In genomic region chr5:24124175-24124574, GRCm38 (mm10) we compare ENCODE assay signal across 12 mouse cellular contexts. TPM values are rescaled to one million over a fixed set of nuclear protein-coding genes. Genes with fewer than 3 reads are reported as not detected.
A peak's percentile ranks its signal among the peaks of the same experiment; 100 is the strongest.
DNase-seq lines count a peak whose midpoint lies in the region; ATAC-seq lines count a peak whose summit lies in the region.
"Had no signal": no experiment of that assay in that cellular context is flagged by ENCODE, and none has a peak within 500 bp of the region (broad histone marks: within the 10 kb centered on the region; RNA-seq: fewer than 3 reads in every experiment).

No protein-coding gene starts in this region.

- H3K4me2 ChIP-seq in heart, embryonic 12.5 days = no peak overlapping the region
- no peak overlapping the region for H3K4me2 ChIP-seq in embryonic facial prominence, embryonic 13.5 days
- H3K4me2 ChIP-seq: kidney, embryonic 15.5 days; liver, embryonic 15.5 days had no signal

- intact Hi-C loops in heart, postnatal 14 days (cut with DNase I) = loop anchor here (1.0 kb wide), 1 partner anchor 23 kb away; no protein-coding TSS in a partner anchor
- intact Hi-C loops in left cerebral cortex, postnatal 10 days (cut with DNase I) = no loop called here

- H3K36me3 ChIP-seq in heart, embryonic 12.5 days = peaks cover 13% of the 10 kb centered on the region; the same call in 1 of the 2 replicates
- H3K36me3 ChIP-seq in embryonic facial prominence, embryonic 13.5 days = peaks cover 6% of the 10 kb centered on the region; the same call in 1 of the 2 replicates
- H3K36me3 ChIP-seq: kidney, embryonic 15.5 days had no signal

- peaks cover 15% of the 10 kb centered on the region; the same call in 1 of the 2 replicates for H3K4me1 ChIP-seq in heart, embryonic 12.5 days (replicated peaks)
- peaks cover 3% of the 10 kb centered on the region; the same call in 1 of the 2 replicates for H3K4me1 ChIP-seq in embryonic facial prominence, embryonic 13.5 days
- H3K4me1 ChIP-seq: kidney, embryonic 15.5 days; liver, embryonic 15.5 days had no signal

- no peak for DNase-seq in heart, postnatal 14 days
- DNase-seq in R1 (ENCODE audit: low read depth, low spot score) = peak; percentile 60
- peak; percentile 30 for DNase-seq in mesoderm, embryonic 11.5 days (ENCODE audit: low read depth, low spot score)
- DNase-seq in layer of hippocampus, adult 9-11 months = no peak
- DNase-seq in right cerebral cortex, postnatal 36 days (ENCODE audit: low spot score in 2 of 2) = no peak
- no peak for DNase-seq in left cerebral cortex, postnatal 10 days (ENCODE audit: extremely low spot score in 1 of 2, low spot score in 2 of 2)
- DNase-seq: cerebellum, adult 2 months had no signal

- ATAC-seq in heart, embryonic 12.5 days (ENCODE audit: insufficient number of reproducible peaks, low FRiP score) = no peak
- ATAC-seq in embryonic facial prominence, embryonic 13.5 days (ENCODE audit: insufficient number of reproducible peaks, insufficient read depth, low FRiP score, low TSS enrichment, low read depth) = no peak
- ATAC-seq: Patski had no signal

- 88% methylated on average over 1 of the region's 1 CpGs for WGBS in heart, embryonic 12.5 days
- WGBS in embryonic facial prominence, embryonic 13.5 days = 48% methylated on average over 1 of the region's 1 CpGs

- peak overlapping the region; percentile 50 for H3K27ac ChIP-seq in heart, embryonic 12.5 days (ENCODE audit: poor library complexity, severe bottlenecking)
- 0 out of 2 replicates have a peak overlapping the region, but pooled peaks have one; percentile 1 for H3K27ac ChIP-seq in embryonic facial prominence, embryonic 13.5 days
- H3K27ac ChIP-seq: kidney, embryonic 15.5 days; liver, embryonic 15.5 days had no signal

- H3K9ac ChIP-seq in heart, embryonic 12.5 days = no peak overlapping the region
- no peak overlapping the region for H3K9ac ChIP-seq in embryonic facial prominence, embryonic 13.5 days
- H3K9ac ChIP-seq: kidney, embryonic 15.5 days; liver, embryonic 15.5 days had no signal

- no peak overlapping the region for H3K4me3 ChIP-seq in heart, embryonic 12.5 days
- no peak overlapping the region for H3K4me3 ChIP-seq in embryonic facial prominence, embryonic 13.5 days
- H3K4me3 ChIP-seq: kidney, embryonic 15.5 days; liver, embryonic 15.5 days had no signal

- no peaks in the 10 kb centered on the region for H3K27me3 ChIP-seq in heart, embryonic 12.5 days (replicated peaks)
- H3K27me3 ChIP-seq in embryonic facial prominence, embryonic 13.5 days = no peaks in the 10 kb centered on the region
- H3K27me3 ChIP-seq: kidney, embryonic 15.5 days; liver, embryonic 15.5 days; Patski had no signal

- no peaks in the 10 kb centered on the region for H3K9me3 ChIP-seq in heart, embryonic 12.5 days (replicated peaks)
- no peaks in the 10 kb centered on the region for H3K9me3 ChIP-seq in embryonic facial prominence, embryonic 13.5 days
- H3K9me3 ChIP-seq: kidney, embryonic 15.5 days; liver, embryonic 15.5 days had no signal

RNA-seq across cellular contexts. Expression of gene Klhl7, which starts 23.8 kb away (rescaled TPM):
- 48.4 and 51.1 TPM in 2 replicates for polyA plus RNA-seq in heart, embryonic 12.5 days (2016; fragmentation: Nextera tagmentation; extraction: Ambion mirVana)
- total RNA-seq in heart, postnatal 14 days (2021) = 10 to 100 TPM; 47.6 to 54.5 TPM
- polyA plus RNA-seq in embryonic facial prominence, embryonic 13.5 days (2015; fragmentation: Nextera tagmentation; extraction: Ambion mirVana) = 58.0 and 63.4 TPM in 2 replicates
- 100 to 1,000 TPM; 124 to 125 TPM for total RNA-seq in left cerebral cortex, postnatal 10 days (2021)

RNA-seq across cellular contexts. Expression of gene Nupl2, which starts 40.6 kb away (rescaled TPM):
- polyA plus RNA-seq in heart, embryonic 12.5 days (2016; fragmentation: Nextera tagmentation; extraction: Ambion mirVana) = 12.4 and 13.5 TPM in 2 replicates
- 1 to 10 TPM; 7.1 to 8.3 TPM for total RNA-seq in heart, postnatal 14 days (2021)
- polyA plus RNA-seq in embryonic facial prominence, embryonic 13.5 days (2015; fragmentation: Nextera tagmentation; extraction: Ambion mirVana) = 20.2 and 21.0 TPM in 2 replicates
- 10 to 100 TPM; 11.2 to 11.8 TPM for total RNA-seq in left cerebral cortex, postnatal 10 days (2021)

Comparison
In these comparisons a context has a peak if more than half of its experiments do, and no peak if none do; other contexts are left out.
1. DNase-seq: peak in R1 (single experiment) and mesoderm, embryonic 11.5 days (single experiment); none in heart, postnatal 14 days (0 of 2), layer of hippocampus, adult 9-11 months (single experiment), right cerebral cortex, postnatal 36 days (0 of 2) and left cerebral cortex, postnatal 10 days (0 of 2).